Mouse (Mus musculus): ENCODE measurements around the gene Gimap5. TPM values are rescaled to one million over a fixed set of nuclear protein-coding genes. Genes with fewer than 3 reads are reported as not detected.

Gene Gimap5
- total RNA-seq (2023): under 1 TPM; 0.46 to 0.99 TPM

GRCm38 (mm10) chr6:48745959-48746889 lies at the start of gene Gimap5:
Gene Gimap5, plus strand, starts transcription at chr6:48746197.

GRCm38 (mm10) chr6:48718455-48718854 lies 27.5 kb upstream of the Gimap5 start, which contains the start of the genes Gm28053 and Gimap7:
Gene Gm28053, plus strand, starts transcription at chr6:48718607.
Gene Gimap7, plus strand, starts transcription at chr6:48718621.

GRCm38 (mm10) chr6:48738961-48739779 lies 6.8 kb upstream of the Gimap5 start, which contains the start of gene Gimap1:
Gene Gimap1, plus strand, starts transcription at chr6:48739054.

GRCm38 (mm10) chr6:48770696-48771095 lies 24.7 kb downstream of the Gimap5 start, which contains the start of gene Gimap3:
Gene Gimap3, minus strand, starts transcription at chr6:48770851.

Other genes starting within 250 kb of the Gimap5 start
- under 1 TPM in 1 of 2 experiments, not detected in 1; 0.35 TPM for gene Atp6v0e2, start 208.6 kb upstream of the Gimap5 start, total RNA-seq (2023)
- 10 to 100 TPM; 28.8 to 38.8 TPM for gene Lrrc61, start 191.4 kb upstream of the Gimap5 start, total RNA-seq (2023)
- gene Rarres2, start 173.4 kb upstream of the Gimap5 start, total RNA-seq (2023): not detected
- not detected for gene Gm45021, start 156.6 kb upstream of the Gimap5 start, total RNA-seq (2023)
- 1 to 10 TPM; 2.4 to 2.7 TPM for gene Repin1, start 152.3 kb upstream of the Gimap5 start, total RNA-seq (2023)
- 1 to 10 TPM in 1 of 2 experiments, not detected in 1; 2.7 TPM for gene Gm44965, start 152.3 kb upstream of the Gimap5 start, total RNA-seq (2023)
- 1 to 10 TPM; 1.1 to 1.2 TPM for gene Zfp775, start 144.1 kb upstream of the Gimap5 start, total RNA-seq (2023)
- under 1 TPM in 1 of 2 experiments, not detected in 1; 0.09 TPM for gene AI854703, start 119.4 kb upstream of the Gimap5 start, total RNA-seq (2023)
- under 1 TPM; 0.13 to 0.20 TPM for gene Gimap8, start 99.0 kb upstream of the Gimap5 start, total RNA-seq (2023)
- 1 to 10 TPM; 5.3 to 5.5 TPM for gene Gimap9, start 70.1 kb upstream of the Gimap5 start, total RNA-seq (2023)
- under 1 TPM in 1 of 2 experiments, not detected in 1; 0.68 TPM for gene Gimap4, start 61.6 kb upstream of the Gimap5 start, total RNA-seq (2023)
- 1 to 10 TPM; 3.2 to 5.0 TPM for gene Gimap6, start 38.0 kb upstream of the Gimap5 start, total RNA-seq (2023)
- not detected for gene Gm28053, start 27.6 kb upstream of the Gimap5 start, total RNA-seq (2023)
- gene Gimap7, start 27.6 kb upstream of the Gimap5 start, total RNA-seq (2023): not detected
- 1 to 10 TPM in 1 of 2 experiments, under 1 TPM in 1; 0.60 to 1.3 TPM for gene Gimap1, start 7.1 kb upstream of the Gimap5 start, total RNA-seq (2023)
- gene Gimap3, start 24.7 kb downstream of the Gimap5 start, total RNA-seq (2023): under 1 TPM; 0.24 to 0.38 TPM
- gene Tmem176a, start 94.7 kb downstream of the Gimap5 start, total RNA-seq (2023): 10 to 100 TPM in 1 of 2 experiments, 1 to 10 TPM in 1; 5.1 to 14.1 TPM
- gene Tmem176b, start 95.3 kb downstream of the Gimap5 start, total RNA-seq (2023): 10 to 100 TPM; 20.6 to 27.0 TPM
- not detected for gene Aoc1, start 126.7 kb downstream of the Gimap5 start, total RNA-seq (2023)
- not detected for gene 1600015I10Rik, start 183.7 kb downstream of the Gimap5 start, total RNA-seq (2023)
- not detected for gene Doxl2, start 228.8 kb downstream of the Gimap5 start, total RNA-seq (2023)
- not detected for gene Svs1, start 240.7 kb downstream of the Gimap5 start, total RNA-seq (2023)

Data from neutrophil, adult 83 days (primary cell).